ENCODE assay signal across 18 mouse cellular contexts in the genomic region with DNA sequence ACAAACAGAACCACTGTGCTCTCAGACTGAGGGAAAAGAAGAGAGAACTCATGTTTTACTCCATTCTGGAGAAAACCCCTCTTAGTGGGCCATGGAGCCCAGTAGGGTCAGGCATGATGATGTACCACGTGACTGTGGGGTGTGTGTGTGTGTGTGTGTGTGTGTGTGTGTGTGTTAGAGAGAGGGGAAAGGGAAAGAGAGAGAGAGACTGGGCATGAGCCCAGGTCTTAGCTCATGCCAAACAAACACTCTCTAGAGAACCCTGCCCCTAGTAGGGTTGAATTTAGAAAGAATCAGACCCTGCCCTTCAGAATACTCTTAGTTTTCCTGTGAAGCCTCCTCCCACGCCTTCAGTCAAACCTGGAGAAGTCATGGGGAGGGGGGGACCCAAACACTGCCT. TPM values are rescaled to one million over a fixed set of nuclear protein-coding genes. Genes with fewer than 3 reads are reported as not detected.
DNase-seq lines count a peak whose midpoint lies in the region; ATAC-seq and TF ChIP-seq lines count a peak whose summit lies in the region.
"Had no signal": no experiment of that assay in that cellular context is flagged by ENCODE, and none has a peak within 500 bp of the region (broad histone marks: within the 10 kb centered on the region; RNA-seq: fewer than 3 reads in every experiment).

No protein-coding gene starts in this region.

- no peaks in the 10 kb centered on the region for H3K36me3 ChIP-seq in heart, embryonic 11.5 days (ENCODE audit: control insufficient read depth, insufficient read depth, low read length)
- H3K36me3 ChIP-seq in lung, embryonic 16.5 days (ENCODE audit: control insufficient read depth, insufficient read depth, low read length) = no peaks in the 10 kb centered on the region
- no peaks in the 10 kb centered on the region for H3K36me3 ChIP-seq in midbrain, embryonic 14.5 days (ENCODE audit: control insufficient read depth, insufficient read depth, low read length)
- H3K36me3 ChIP-seq in midbrain, embryonic 16.5 days (ENCODE audit: control insufficient read depth, insufficient read depth, low read length) = no peaks in the 10 kb centered on the region
- H3K36me3 ChIP-seq in hindbrain, embryonic 11.5 days (ENCODE audit: control insufficient read depth, insufficient read depth, low read length) = no peaks in the 10 kb centered on the region
- H3K36me3 ChIP-seq: embryonic facial prominence, embryonic 13.5 days; forebrain, embryonic 12.5 days; hindbrain, embryonic 12.5 days had no signal

- H3K4me2 ChIP-seq in heart, embryonic 11.5 days = no peak overlapping the region
- H3K4me2 ChIP-seq in lung, embryonic 16.5 days (ENCODE audit: low read depth, low read length) = no peak overlapping the region
- no peak overlapping the region for H3K4me2 ChIP-seq in midbrain, embryonic 14.5 days (ENCODE audit: low read length)
- no peak overlapping the region for H3K4me2 ChIP-seq in midbrain, embryonic 16.5 days (ENCODE audit: low read length)
- H3K4me2 ChIP-seq in hindbrain, embryonic 11.5 days (replicated peaks; ENCODE audit: low read depth, low read length) = no peak overlapping the region
- H3K4me2 ChIP-seq: embryonic facial prominence, embryonic 13.5 days; forebrain, embryonic 12.5 days; hindbrain, embryonic 12.5 days had no signal

- no peak overlapping the region for H3K4me3 ChIP-seq in heart, embryonic 11.5 days (ENCODE audit: low read depth, low read length)
- H3K4me3 ChIP-seq in lung, embryonic 16.5 days (ENCODE audit: low read length) = no peak overlapping the region
- no peak overlapping the region for H3K4me3 ChIP-seq in lung, adult 2 months (replicated peaks; ENCODE audit: extremely low read depth, low read depth, low read length)
- no peak overlapping the region for H3K4me3 ChIP-seq in midbrain, embryonic 14.5 days (replicated peaks; ENCODE audit: low read depth, low read length)
- H3K4me3 ChIP-seq in midbrain, embryonic 16.5 days (ENCODE audit: low read depth, low read length) = no peak overlapping the region
- no peak overlapping the region for H3K4me3 ChIP-seq in hindbrain, embryonic 11.5 days (ENCODE audit: low read depth, low read length)
- H3K4me3 ChIP-seq: embryonic facial prominence, embryonic 13.5 days; forebrain, embryonic 12.5 days; gastrocnemius, adult 2 months; hindbrain, embryonic 12.5 days had no signal

- peak; percentile 34 for DNase-seq in heart, postnatal 4 days
- no peak for DNase-seq in lung, adult 2 months
- no peak for DNase-seq in midbrain, embryonic 14.5 days
- no peak for DNase-seq in hindbrain, embryonic 11.5 days (ENCODE audit: low spot score)
- DNase-seq: adrenal gland, adult 8-10 months; cerebellum, adult 11-12 months; cerebellum, adult 9-10 months; cerebellum, postnatal 36 days; gastrocnemius, adult 2 months; gastrocnemius, postnatal 25 days had no signal

- H3K9ac ChIP-seq in heart, embryonic 11.5 days (ENCODE audit: low read depth, low read length) = no peak overlapping the region
- H3K9ac ChIP-seq in lung, embryonic 16.5 days (ENCODE audit: low read length) = no peak overlapping the region
- no peak overlapping the region for H3K9ac ChIP-seq in midbrain, embryonic 14.5 days (replicated peaks; ENCODE audit: low read length)
- no peak overlapping the region for H3K9ac ChIP-seq in midbrain, embryonic 16.5 days (ENCODE audit: low read depth, low read length)
- H3K9ac ChIP-seq in hindbrain, embryonic 11.5 days (ENCODE audit: low read depth, low read length) = no peak overlapping the region
- H3K9ac ChIP-seq: embryonic facial prominence, embryonic 13.5 days; forebrain, embryonic 12.5 days; hindbrain, embryonic 12.5 days had no signal

- ATAC-seq in heart, embryonic 11.5 days (replicated peaks; ENCODE audit: insufficient number of reproducible peaks, low FRiP score, low TSS enrichment) = no peak
- ATAC-seq in lung, embryonic 16.5 days (ENCODE audit: low read depth) = peak; percentile 48; the same call in 1 of the 2 replicates
- no peak for ATAC-seq in midbrain, embryonic 14.5 days (ENCODE audit: low FRiP score, low TSS enrichment)
- no peak for ATAC-seq in midbrain, embryonic 16.5 days
- no peak for ATAC-seq in hindbrain, embryonic 11.5 days (ENCODE audit: low FRiP score)
- ATAC-seq: hindbrain, postnatal 0 days had no signal

- no peaks in the 10 kb centered on the region for H3K9me3 ChIP-seq in heart, embryonic 11.5 days (replicated peaks; ENCODE audit: control insufficient read depth, low read length)
- H3K9me3 ChIP-seq in lung, embryonic 16.5 days (ENCODE audit: control insufficient read depth, low read length) = no peaks in the 10 kb centered on the region
- H3K9me3 ChIP-seq in midbrain, embryonic 14.5 days (ENCODE audit: control insufficient read depth, low read length) = 0 out of 2 replicates have a peak, but pooled peaks cover 4% of the 10 kb centered on the region
- no peaks in the 10 kb centered on the region for H3K9me3 ChIP-seq in midbrain, embryonic 16.5 days (replicated peaks; ENCODE audit: control insufficient read depth, low read length, poor library complexity, severe bottlenecking)
- H3K9me3 ChIP-seq in hindbrain, embryonic 11.5 days (ENCODE audit: control insufficient read depth, low read length) = no peaks in the 10 kb centered on the region
- H3K9me3 ChIP-seq: hindbrain, embryonic 12.5 days had no signal

- no peak for TF ChIP-seq CTCF in lung, adult 2 months (IDR thresholded peaks at IDR 0.05; ENCODE audit: insufficient read depth, low read length)

- no peaks in the 10 kb centered on the region for H3K4me1 ChIP-seq in heart, embryonic 11.5 days (ENCODE audit: control insufficient read depth, insufficient read depth, low read length)
- H3K4me1 ChIP-seq in lung, embryonic 16.5 days (replicated peaks; ENCODE audit: control insufficient read depth, insufficient read depth, low read length) = peaks cover 9% of the 10 kb centered on the region
- H3K4me1 ChIP-seq in lung, adult 2 months (ENCODE audit: control insufficient read depth, insufficient read depth, low read length) = no peaks in the 10 kb centered on the region
- H3K4me1 ChIP-seq in midbrain, embryonic 14.5 days (ENCODE audit: control insufficient read depth, insufficient read depth, low read length) = peaks cover 19% of the 10 kb centered on the region
- peaks cover 19% of the 10 kb centered on the region for H3K4me1 ChIP-seq in midbrain, embryonic 16.5 days (ENCODE audit: control insufficient read depth, insufficient read depth, low read length)
- no peaks in the 10 kb centered on the region; the same call in 1 of the 2 replicates for H3K4me1 ChIP-seq in hindbrain, embryonic 11.5 days (replicated peaks; ENCODE audit: control insufficient read depth, insufficient read depth, low read length)

- 54% methylated on average over 2 of the region's 2 CpGs for WGBS in heart, embryonic 11.5 days (ENCODE audit: insufficient replicate concordance)
- 28% methylated on average over 2 of the region's 2 CpGs for WGBS in lung, embryonic 16.5 days
- WGBS in lung, adult 2 months = 38% methylated on average over 2 of the region's 2 CpGs
- WGBS in midbrain, embryonic 14.5 days = 72% methylated on average over 2 of the region's 2 CpGs
- WGBS in midbrain, embryonic 16.5 days = 73% methylated on average over 2 of the region's 2 CpGs
- 76% methylated on average over 2 of the region's 2 CpGs for WGBS in hindbrain, embryonic 11.5 days

- TF ChIP-seq POLR2A in lung, adult 2 months (IDR thresholded peaks at IDR 0.05; ENCODE audit: borderline replicate concordance, extremely low read depth, low read depth, low read length) = no peak

- H3K27me3 ChIP-seq in heart, embryonic 11.5 days (ENCODE audit: control insufficient read depth, insufficient read depth, low read length) = peaks cover 30% of the 10 kb centered on the region
- no peaks in the 10 kb centered on the region for H3K27me3 ChIP-seq in lung, embryonic 16.5 days (ENCODE audit: control insufficient read depth, insufficient read depth, low read depth, low read length)
- H3K27me3 ChIP-seq in midbrain, embryonic 14.5 days (ENCODE audit: control insufficient read depth, insufficient read depth, low read length) = no peaks in the 10 kb centered on the region
- H3K27me3 ChIP-seq in midbrain, embryonic 16.5 days (ENCODE audit: control insufficient read depth, insufficient read depth, low read depth, low read length) = no peaks in the 10 kb centered on the region
- no peaks in the 10 kb centered on the region for H3K27me3 ChIP-seq in hindbrain, embryonic 11.5 days (ENCODE audit: control insufficient read depth, insufficient read depth, low read length)
- H3K27me3 ChIP-seq: embryonic facial prominence, embryonic 13.5 days had no signal

- H3K27ac ChIP-seq in heart, embryonic 11.5 days (ENCODE audit: low read depth, low read length) = no peak overlapping the region
- H3K27ac ChIP-seq in lung, embryonic 16.5 days (ENCODE audit: low read length) = no peak overlapping the region
- 0 out of 2 replicates have a peak overlapping the region, but pooled peaks have one; percentile 10 for H3K27ac ChIP-seq in midbrain, embryonic 14.5 days (replicated peaks; ENCODE audit: low read depth, low read length)
- no peak overlapping the region for H3K27ac ChIP-seq in midbrain, embryonic 16.5 days (ENCODE audit: low read length)
- no peak overlapping the region for H3K27ac ChIP-seq in hindbrain, embryonic 11.5 days (ENCODE audit: low read depth, low read length)
- H3K27ac ChIP-seq: embryonic facial prominence, embryonic 13.5 days; forebrain, embryonic 12.5 days; gastrocnemius, adult 2 months; hindbrain, embryonic 12.5 days; hindbrain, postnatal 0 days had no signal

RNA-seq across cellular contexts. Expression of a gene that starts 52.7 kb away (rescaled TPM):
- under 1 TPM; 0.52 TPM for total RNA-seq in heart, postnatal 4 days (2021)
- polyA plus RNA-seq in heart, embryonic 11.5 days (2014; fragmentation: Nextera tagmentation; extraction: Ambion mirVana) = 0.10 TPM in 1 of 2 replicates, not detected in the other
- polyA plus RNA-seq in lung, embryonic 16.5 days (2015; fragmentation: Nextera tagmentation; extraction: Ambion mirVana) = 0.38 and 0.39 TPM in 2 replicates
- 0.12 and 0.38 TPM in 2 replicates for polyA plus RNA-seq in lung, adult 2 months (2012; rRNA removed)
- polyA plus RNA-seq in midbrain, embryonic 14.5 days (2014; fragmentation: Nextera tagmentation; extraction: Ambion mirVana) = 46.3 and 49.9 TPM in 2 replicates
- polyA plus RNA-seq in midbrain, embryonic 16.5 days (2015; fragmentation: Nextera tagmentation; extraction: Ambion mirVana) = 72.9 and 75.7 TPM in 2 replicates
- 4.9 and 5.1 TPM in 2 replicates for polyA plus RNA-seq in hindbrain, embryonic 11.5 days (2014; fragmentation: Nextera tagmentation; extraction: Ambion mirVana)
- total RNA-seq: gastrocnemius, adult 2 months; gastrocnemius, postnatal 25 days; granulocyte monocyte progenitor cell, adult 5-6 weeks had no signal
